Mouse (Mus musculus): ENCODE results near the gene Kank2. TPM values are rescaled to one million over a fixed set of nuclear protein-coding genes. Genes with fewer than 3 reads are reported as not detected.
A peak's percentile ranks its signal among the peaks of the same experiment; 100 is the strongest.

The Kank2 gene
- polyA plus RNA-seq, 1 experiment from 2014 or later, result 3.3 TPM

DNA sequence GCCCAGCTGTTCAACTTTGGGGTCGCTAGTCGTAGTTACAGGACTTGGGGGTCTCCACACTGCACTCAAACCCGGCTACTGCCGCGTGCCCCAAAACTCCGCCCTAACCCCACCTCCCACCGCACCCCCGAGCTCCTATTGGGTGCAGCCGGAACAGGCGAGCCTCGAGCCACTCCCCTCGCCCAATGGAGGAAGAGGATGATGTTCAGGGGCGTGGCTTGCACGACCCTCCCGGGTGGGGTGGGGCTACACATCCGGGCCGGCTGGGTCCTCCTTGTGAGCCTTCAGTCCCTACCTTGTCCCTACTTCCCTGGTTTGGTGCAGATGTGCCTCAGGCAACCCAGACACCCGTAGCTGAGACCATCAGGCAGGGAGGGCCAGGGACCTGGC lies 74.4 kb downstream of the Kank2 start:
- Histone ChIP-seq H3K9me3 (ENCODE audit: control insufficient read depth, low read length) (no peaks in the 10 kb centered on the region), H3K4me1 (replicated peaks; ENCODE audit: control insufficient read depth, insufficient read depth, low read length) (peaks cover 19% of the 10 kb centered on the region), H3K4me3 (replicated peaks; ENCODE audit: low read length) (peak overlapping the region; percentile 75), H3K27ac (peak overlapping the region; percentile 88), H3K27me3 (ENCODE audit: control insufficient read depth, insufficient read depth, low read length) (no peaks in the 10 kb centered on the region), H3K9ac (peak overlapping the region; percentile 69), H3K4me2 (replicated peaks) (peak overlapping the region; percentile 71), H3K36me3 (replicated peaks; ENCODE audit: control insufficient read depth, insufficient read depth) (0 out of 2 replicates have a peak, but pooled peaks cover 3% of the 10 kb centered on the region)
- WGBS, result 0% methylated on average over 18 of the region's 18 CpGs
- ATAC-seq (ENCODE audit: low FRiP score), result peak; percentile 95
- peak; percentile 90 for DNase-seq (ENCODE audit: low spot score)

DNA sequence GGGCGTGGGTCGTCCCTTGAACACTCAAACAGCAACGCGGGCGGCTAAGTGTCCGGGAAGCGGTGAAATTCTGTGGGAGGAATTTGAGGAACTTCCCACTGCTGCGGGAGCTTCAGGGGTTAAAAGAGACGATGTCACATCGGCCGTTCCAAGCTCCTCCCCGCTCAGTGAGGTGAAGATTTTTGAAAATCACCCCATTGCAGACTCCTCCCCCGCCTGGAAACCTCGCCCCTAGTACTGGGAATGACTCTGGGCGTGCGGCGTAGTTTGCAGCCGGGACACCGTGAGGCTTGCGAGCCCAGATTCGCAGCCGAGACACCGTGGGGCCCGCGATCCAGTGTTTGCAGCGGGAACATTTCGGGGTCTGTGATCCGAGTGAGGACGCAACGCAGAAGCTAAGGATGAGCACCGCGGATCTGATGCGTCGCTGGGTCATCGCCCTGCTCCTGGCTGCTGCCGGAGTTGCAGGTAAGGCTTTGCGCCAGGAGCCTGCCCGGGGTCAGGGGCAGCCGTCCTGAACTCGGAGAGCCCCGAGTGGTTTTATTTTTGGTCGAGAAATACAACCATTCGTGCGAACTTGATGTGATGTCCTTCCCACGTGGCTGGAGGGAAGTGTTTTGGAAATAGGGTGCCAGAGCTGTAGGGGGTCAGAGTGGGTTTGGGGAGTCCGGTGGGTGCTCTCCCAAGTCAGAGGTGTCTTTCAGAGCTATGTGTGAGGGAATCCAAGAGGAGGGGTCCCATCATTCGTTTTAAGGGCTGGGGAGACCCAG lies 75.0 kb downstream of the Kank2 start, which contains the start of gene Ldlr:
Gene Ldlr (plus strand): TSS at position 107 of the 770 bp plus-strand sequence.
- under 1% methylated on average over 47 of the region's 47 CpGs for WGBS
- Histone ChIP-seq H3K9ac (peak within 1 kb of the TSS; percentile 69), H3K36me3 (replicated peaks; ENCODE audit: control insufficient read depth, insufficient read depth) (0 out of 2 replicates have a peak, but pooled peaks cover 3% of the 10 kb centered on the region), H3K27ac (peak within 1 kb of the TSS; percentile 88), H3K27me3 (ENCODE audit: control insufficient read depth, insufficient read depth, low read length) (no peaks in the 10 kb centered on the region), H3K9me3 (ENCODE audit: control insufficient read depth, low read length) (no peaks in the 10 kb centered on the region), H3K4me1 (replicated peaks; ENCODE audit: control insufficient read depth, insufficient read depth, low read length) (peaks cover 19% of the 10 kb centered on the region), H3K4me3 (replicated peaks; ENCODE audit: low read length) (peak within 1 kb of the TSS; percentile 75), H3K4me2 (replicated peaks) (peak within 1 kb of the TSS; percentile 71)
- peak; percentile 80 for ATAC-seq (ENCODE audit: low FRiP score)
- DNase-seq (ENCODE audit: low spot score), result peak; percentile 87

DNA sequence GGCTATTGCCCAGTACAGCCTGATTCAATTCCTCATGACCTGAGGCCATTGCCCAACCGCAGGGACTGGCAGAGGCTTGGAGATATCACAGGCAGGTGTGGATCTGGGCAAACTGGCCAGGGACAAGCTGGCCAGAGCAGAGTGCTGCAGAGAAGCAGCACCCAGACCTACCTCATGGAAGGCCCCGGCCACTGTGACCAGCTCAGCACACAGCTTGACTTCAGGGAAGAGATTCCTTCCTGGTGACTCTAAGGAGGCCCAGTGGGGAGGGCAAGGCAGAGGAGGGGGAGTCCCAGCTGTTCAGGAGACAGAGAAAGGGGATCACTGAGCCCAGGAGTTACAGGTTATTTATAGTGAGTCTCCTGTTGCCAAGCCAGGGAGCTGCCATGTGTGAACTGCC lies 77.5 kb downstream of the Kank2 start:
- no peak for DNase-seq (ENCODE audit: low spot score)
- Histone ChIP-seq H3K9me3 (ENCODE audit: control insufficient read depth, low read length) (no peaks in the 10 kb centered on the region), H3K4me1 (replicated peaks; ENCODE audit: control insufficient read depth, insufficient read depth, low read length) (peaks cover 13% of the 10 kb centered on the region), H3K4me3 (replicated peaks; ENCODE audit: low read length) (no peak overlapping the region), H3K36me3 (replicated peaks; ENCODE audit: control insufficient read depth, insufficient read depth) (no peaks in the 10 kb centered on the region), H3K27ac (no peak overlapping the region), H3K27me3 (ENCODE audit: control insufficient read depth, insufficient read depth, low read length) (no peaks in the 10 kb centered on the region), H3K4me2 (replicated peaks) (no peak overlapping the region), H3K9ac (no peak overlapping the region)
- ATAC-seq (ENCODE audit: low FRiP score), result no peak
- 84% methylated on average over 2 of the region's 2 CpGs for WGBS

DNA sequence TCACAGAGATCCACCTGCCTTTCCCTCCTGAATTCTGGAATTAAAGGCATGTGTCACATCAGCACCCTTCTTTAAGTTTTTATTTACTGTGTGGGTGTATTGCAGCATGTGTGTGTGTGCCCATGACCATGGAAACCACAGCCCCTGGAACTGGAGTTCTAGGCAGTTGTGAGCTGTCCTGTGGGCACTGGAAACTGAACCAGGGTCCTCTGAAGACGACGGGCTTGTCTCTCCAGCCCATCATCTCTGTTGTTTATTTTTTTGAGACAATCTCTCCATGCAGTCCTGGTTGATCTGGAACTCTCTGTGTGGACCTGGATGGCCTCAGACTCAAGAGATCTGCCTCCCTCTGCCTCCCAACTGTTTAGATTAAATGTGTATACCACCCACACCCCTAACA lies 81.5 kb downstream of the Kank2 start:
- Histone ChIP-seq H3K4me3 (replicated peaks; ENCODE audit: low read length) (no peak overlapping the region), H3K36me3 (replicated peaks; ENCODE audit: control insufficient read depth, insufficient read depth) (no peaks in the 10 kb centered on the region), H3K9me3 (ENCODE audit: control insufficient read depth, low read length) (no peaks in the 10 kb centered on the region), H3K9ac (no peak overlapping the region), H3K4me2 (replicated peaks) (no peak overlapping the region), H3K27me3 (ENCODE audit: control insufficient read depth, insufficient read depth, low read length) (no peaks in the 10 kb centered on the region), H3K4me1 (replicated peaks; ENCODE audit: control insufficient read depth, insufficient read depth, low read length) (no peaks in the 10 kb centered on the region), H3K27ac (no peak overlapping the region)
- ATAC-seq (ENCODE audit: low FRiP score) (no peak), DNase-seq (ENCODE audit: low spot score) (no peak)
- 89% methylated on average over 2 of the region's 2 CpGs for WGBS

Small RNAs within 50 kb of the gene (microRNA-seq; reads per million reads assigned to microRNA genes)
- gene Mir7083, result 3.9 reads per million, percentile 17 among the genes with 10 or more reads in this experiment

Other genes with a start within 250 kb of the Kank2 start
- 74.0 and 83.0 TPM in 2 replicates for gene Timm29, start 206.0 kb downstream of the Kank2 start, polyA plus RNA-seq (2014; fragmentation: Nextera tagmentation; extraction: Ambion mirVana)
- gene Yipf2, start 205.9 kb downstream of the Kank2 start, polyA plus RNA-seq (2014; fragmentation: Nextera tagmentation; extraction: Ambion mirVana), result 17.2 and 18.7 TPM in 2 replicates
- gene Smarca4, start 182.6 kb downstream of the Kank2 start, polyA plus RNA-seq (2014; fragmentation: Nextera tagmentation; extraction: Ambion mirVana), result 136 and 138 TPM in 2 replicates
- 7.3 and 7.9 TPM in 2 replicates for gene Ldlr, start 75.3 kb downstream of the Kank2 start, polyA plus RNA-seq (2014; fragmentation: Nextera tagmentation; extraction: Ambion mirVana)
- gene Spc24, start 38.4 kb downstream of the Kank2 start, polyA plus RNA-seq (2014; fragmentation: Nextera tagmentation; extraction: Ambion mirVana), result 17.7 and 18.7 TPM in 2 replicates
- 0.33 and 0.62 TPM in 2 replicates for gene Angptl8, start 36.8 kb upstream of the Kank2 start, polyA plus RNA-seq (2014; fragmentation: Nextera tagmentation; extraction: Ambion mirVana)
- gene Dock6, start 53.9 kb upstream of the Kank2 start, polyA plus RNA-seq (2014; fragmentation: Nextera tagmentation; extraction: Ambion mirVana), result 16.3 and 18.0 TPM in 2 replicates
- gene Rab3d, start 119.4 kb upstream of the Kank2 start, polyA plus RNA-seq (2014; fragmentation: Nextera tagmentation; extraction: Ambion mirVana), result 15.2 and 17.3 TPM in 2 replicates
- 5.6 and 8.3 TPM in 2 replicates for gene Ccdc159, start 128.7 kb upstream of the Kank2 start, polyA plus RNA-seq (2014; fragmentation: Nextera tagmentation; extraction: Ambion mirVana)
- gene Tmem205, start 128.8 kb upstream of the Kank2 start, polyA plus RNA-seq (2014; fragmentation: Nextera tagmentation; extraction: Ambion mirVana), result 45.2 and 58.9 TPM in 2 replicates
- gene Plppr2, start 138.3 kb upstream of the Kank2 start, polyA plus RNA-seq (2014; fragmentation: Nextera tagmentation; extraction: Ambion mirVana), result 90.6 and 102 TPM in 2 replicates
- gene Swsap1, start 157.0 kb upstream of the Kank2 start, polyA plus RNA-seq (2014; fragmentation: Nextera tagmentation; extraction: Ambion mirVana), result 18.2 and 19.9 TPM in 2 replicates
- gene Epor, start 164.8 kb upstream of the Kank2 start, polyA plus RNA-seq (2014; fragmentation: Nextera tagmentation; extraction: Ambion mirVana), result 1.4 and 2.4 TPM in 2 replicates
- gene Rgl3, start 190.7 kb upstream of the Kank2 start, polyA plus RNA-seq (2014; fragmentation: Nextera tagmentation; extraction: Ambion mirVana), result 1.3 and 1.9 TPM in 2 replicates
- gene Ccdc151, start 203.9 kb upstream of the Kank2 start, polyA plus RNA-seq (2014; fragmentation: Nextera tagmentation; extraction: Ambion mirVana), result 4.1 and 6.2 TPM in 2 replicates
- 70.1 and 73.6 TPM in 2 replicates for gene Prkcsh, start 204.1 kb upstream of the Kank2 start, polyA plus RNA-seq (2014; fragmentation: Nextera tagmentation; extraction: Ambion mirVana)

Data from hindbrain, embryonic 14.5 days (tissue).